Mouse (Mus musculus) myocyte (in vitro differentiated cells): ENCODE results near the gene Cox4i1. TPM values are rescaled to one million over a fixed set of nuclear protein-coding genes. Genes with fewer than 3 reads are reported as not detected.

ENCODE experiments used
- H3K27me3 ChIP-seq: one replicate; pipeline ENCODE4 v1.6.1; 2011; ENCODE audit not compliant: control insufficient read depth, insufficient read depth, insufficient read length
- H3K36me3 ChIP-seq: one replicate; pipeline ENCODE4 v1.6.1; 2011; ENCODE audit not compliant: control insufficient read depth, insufficient read depth
- H3K4me2 ChIP-seq: one replicate; pipeline ENCODE4 v1.6.1; 2011; ENCODE audit warnings: low read depth, control low read depth
- H3K4me3 ChIP-seq: one replicate; pipeline ENCODE4 v1.5.1; 2011; ENCODE audit warnings: mild to moderate bottlenecking, control low read depth, moderate library complexity
- H3K79me2 ChIP-seq: one replicate; pipeline ENCODE4 v1.6.1; 2011; ENCODE audit not compliant: control insufficient read depth, insufficient read depth
- H3ac ChIP-seq: one replicate; pipeline ENCODE4 v1.6.1; 2011; ENCODE audit not compliant: control insufficient read depth, insufficient read length
- CEBPB ChIP-seq: IDR thresholded peaks from 2 replicates; pipeline ENCODE4 v1.6.1; 2011; ENCODE audit warnings: mild to moderate bottlenecking, moderate library complexity; ENCODE audit not compliant: poor library complexity, insufficient read depth, severe bottlenecking
- E2F4 ChIP-seq: IDR thresholded peaks from one replicate; pipeline ENCODE4 v1.6.1; 2011; ENCODE audit warnings: mild to moderate bottlenecking, control low read depth, moderate library complexity; ENCODE audit not compliant: insufficient read depth
- MAX ChIP-seq: IDR thresholded peaks from one replicate; pipeline ENCODE4 v1.6.1; 2011; ENCODE audit warnings: low read depth, mild to moderate bottlenecking, control low read depth
- MYOD1 ChIP-seq, 3 experiments: IDR thresholded peaks; one replicate each; pipeline ENCODE4 v1.6.1; 2011; ENCODE audit warnings: control low read depth in 2 of 3, low read depth in 2 of 3, mild to moderate bottlenecking in 2 of 3, moderate library complexity in 1 of 3; ENCODE audit not compliant: insufficient read length in 2 of 3, control insufficient read depth in 1 of 3
- MYOG ChIP-seq, 3 experiments: IDR thresholded peaks; one replicate each; pipeline ENCODE4 v1.6.1; 2011; ENCODE audit warnings: control low read depth in 2 of 3, low read depth in 2 of 3, mild to moderate bottlenecking in 2 of 3; ENCODE audit not compliant: insufficient read length in 2 of 3, control insufficient read depth in 1 of 3, insufficient read depth in 1 of 3
- POLR2A ChIP-seq: IDR thresholded peaks from one replicate; pipeline ENCODE4 v1.6.1; 2011; ENCODE audit warnings: low read depth, mild to moderate bottlenecking, control low read depth, moderate library complexity; ENCODE audit not compliant: insufficient read length
- POLR2AphosphoS2 ChIP-seq: IDR thresholded peaks from one replicate; pipeline ENCODE4 v1.6.1; 2011; ENCODE audit warnings: low read depth, control low read depth; ENCODE audit not compliant: insufficient read length
- REST ChIP-seq: IDR thresholded peaks from one replicate; pipeline ENCODE4 v1.6.1; 2011; ENCODE audit warnings: mild to moderate bottlenecking, control low read depth, moderate library complexity; ENCODE audit not compliant: insufficient read depth, insufficient read length
- SRF ChIP-seq: IDR thresholded peaks from one replicate; pipeline ENCODE4 v1.6.1; 2011; ENCODE audit warnings: low read depth; ENCODE audit not compliant: control insufficient read depth, insufficient read length
- TCF12 ChIP-seq: IDR thresholded peaks from one replicate; pipeline ENCODE4 v1.6.1; 2011; ENCODE audit warnings: mild to moderate bottlenecking, control low read depth; ENCODE audit not compliant: poor library complexity, insufficient read depth, severe bottlenecking
- TCF3 ChIP-seq: IDR thresholded peaks from one replicate; pipeline ENCODE4 v1.6.1; 2011; ENCODE audit warnings: low read depth, control low read depth; ENCODE audit not compliant: insufficient read length
- USF1 ChIP-seq: IDR thresholded peaks from one replicate; pipeline ENCODE4 v1.6.1; 2011; ENCODE audit warnings: low read depth, mild to moderate bottlenecking, control low read depth, moderate library complexity
- polyA plus RNA-seq: library from polyadenylated mRNA; unstranded; fragments of >200 nt; fragmentation: generic; extraction: Trizol; gene quantifications from one replicate; pipeline ENCODE4 v1.2.1, GENCODE M21; 2012; ENCODE audit warnings: missing spikeins

The Cox4i1 gene
- polyA plus RNA-seq, 1 experiment: 1,903 TPM

DNA sequence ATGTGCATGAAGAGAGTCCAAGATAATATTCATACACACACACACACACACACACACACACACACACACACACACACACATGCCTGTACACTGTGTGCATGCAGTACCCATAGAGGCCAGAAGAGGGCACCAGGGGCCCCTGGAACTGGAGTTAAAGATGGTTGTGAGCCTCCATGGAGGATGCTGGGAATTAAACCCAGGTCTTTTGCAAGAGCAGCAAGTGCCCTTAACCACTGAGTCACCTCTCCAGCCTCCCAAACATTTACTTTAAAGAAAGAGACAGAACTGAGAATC is 29.9 kb downstream of the Cox4i1 start:
- Histone ChIP-seq H3K27me3 (peaks cover 50% of the 10 kb centered on the region), H3K4me2 (no peak overlapping the region)
- TF ChIP-seq USF1 (no peak), POLR2AphosphoS2 (no peak), TCF3 (no peak), MYOG (IDR thresholded peaks at IDR 0.05; ENCODE audit: control insufficient read depth in 1 of 3, insufficient read depth in 1 of 3, insufficient read length in 2 of 3, low read depth in 2 of 3) (no peak), REST (no peak), E2F4 (no peak), CEBPB (no peak), TCF12 (no peak), MYOD1 (IDR thresholded peaks at IDR 0.05; ENCODE audit: control insufficient read depth in 1 of 3, insufficient read length in 2 of 3, low read depth in 2 of 3) (no peak), MAX (no peak), SRF (no peak), POLR2A (no peak)

DNA sequence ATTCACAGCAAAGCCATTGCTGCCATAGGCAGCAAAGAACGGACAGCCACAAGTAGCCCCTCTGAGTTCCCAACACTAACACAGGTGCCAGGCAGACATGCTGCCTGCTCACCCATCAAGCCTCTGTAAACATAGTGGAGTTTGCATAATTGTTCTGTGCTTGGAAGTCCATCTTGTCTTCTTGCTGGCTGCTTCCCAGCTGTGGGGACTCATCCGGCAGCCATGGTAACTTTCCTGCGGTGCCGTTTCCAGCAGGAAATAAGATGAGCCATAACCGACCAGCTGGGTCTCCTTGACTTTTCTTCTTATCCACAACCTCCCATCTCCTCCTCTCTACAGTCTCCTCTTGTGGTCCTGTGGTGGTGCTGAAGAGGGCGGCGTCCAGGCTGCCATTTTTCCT is 30.4 kb downstream of the Cox4i1 start:
- Histone ChIP-seq H3K36me3 (no peaks in the 10 kb centered on the region), H3K4me2 (no peak overlapping the region), H3K27me3 (peaks cover 55% of the 10 kb centered on the region), H3K4me3 (no peak overlapping the region), H3K79me2 (no peaks in the 10 kb centered on the region), H3ac (no peak overlapping the region)
- no peak for TF ChIP-seq MYOD1 (IDR thresholded peaks at IDR 0.05; ENCODE audit: control insufficient read depth in 1 of 3, insufficient read length in 2 of 3, low read depth in 2 of 3)
- no peak for TF ChIP-seq POLR2A
- TF ChIP-seq USF1: no peak
- no peak for TF ChIP-seq MYOG (IDR thresholded peaks at IDR 0.05; ENCODE audit: control insufficient read depth in 1 of 3, insufficient read depth in 1 of 3, insufficient read length in 2 of 3, low read depth in 2 of 3)
- TF ChIP-seq MAX: no peak
- no peak for TF ChIP-seq CEBPB
- TF ChIP-seq REST: no peak
- no peak for TF ChIP-seq TCF12
- TF ChIP-seq E2F4: no peak
- TF ChIP-seq TCF3: no peak
- no peak for TF ChIP-seq POLR2AphosphoS2

More for the DNA sequence above, 29.9 kb downstream of the Cox4i1 start:
- Histone ChIP-seq H3K36me3 (no peaks in the 10 kb centered on the region), H3ac (no peak overlapping the region), H3K79me2 (no peaks in the 10 kb centered on the region), H3K4me3 (no peak overlapping the region)

DNA sequence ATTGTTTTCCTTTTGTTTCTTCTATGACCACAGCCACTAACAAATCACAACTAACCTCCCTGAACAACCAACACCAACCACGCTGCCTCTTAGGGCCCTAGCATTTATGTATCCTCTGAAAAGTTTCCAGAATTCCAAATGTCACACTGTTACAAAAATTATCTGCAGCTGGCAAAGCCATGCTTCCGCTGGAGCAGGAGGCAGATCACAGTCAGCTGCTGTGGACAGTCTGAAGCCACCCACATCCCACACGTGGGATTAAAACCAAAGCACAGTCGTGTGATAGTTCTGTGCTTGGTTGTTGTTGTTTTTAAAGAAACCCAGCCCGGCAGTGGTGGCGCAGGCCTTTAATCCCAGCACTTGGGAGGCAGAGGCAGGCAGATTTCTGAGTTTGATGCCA is 31.1 kb downstream of the Cox4i1 start:
- TF ChIP-seq USF1 (no peak), MYOD1 (IDR thresholded peaks at IDR 0.05; ENCODE audit: control insufficient read depth in 1 of 3, insufficient read length in 2 of 3, low read depth in 2 of 3) (peak in 2 of 3 experiments; percentile 49 to 62)
- Histone ChIP-seq H3K27me3 (peaks cover 59% of the 10 kb centered on the region), H3ac (no peak overlapping the region), H3K79me2 (no peaks in the 10 kb centered on the region), H3K4me2 (no peak overlapping the region), H3K36me3 (no peaks in the 10 kb centered on the region), H3K4me3 (no peak overlapping the region)

DNA sequence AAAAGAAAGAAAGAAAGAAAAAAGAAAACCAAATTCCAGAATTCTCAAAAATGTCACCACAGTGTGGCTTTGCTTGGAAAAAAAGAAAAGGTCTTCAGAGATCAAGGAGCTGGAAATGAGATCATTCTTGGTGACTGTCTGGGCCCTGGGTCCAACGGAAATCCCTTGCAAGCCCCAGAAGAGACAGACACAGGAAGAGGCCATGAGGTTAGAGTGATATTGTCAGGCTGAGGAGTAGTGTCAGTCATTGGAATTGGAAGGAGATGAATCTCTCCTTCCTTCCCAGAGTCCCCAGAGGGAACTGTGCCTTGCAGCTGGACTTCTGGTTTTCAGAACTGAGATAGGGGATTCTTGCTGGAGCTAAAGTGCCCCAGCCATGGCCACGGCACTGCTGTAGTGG is 31.5 kb downstream of the Cox4i1 start:
- H3K27me3 ChIP-seq: peaks cover 59% of the 10 kb centered on the region
- no peak overlapping the region for H3K4me3 ChIP-seq
- no peak for TF ChIP-seq E2F4
- TF ChIP-seq SRF: no peak
- H3K4me2 ChIP-seq: no peak overlapping the region
- no peaks in the 10 kb centered on the region for H3K79me2 ChIP-seq
- no peaks in the 10 kb centered on the region for H3K36me3 ChIP-seq
- H3ac ChIP-seq: no peak overlapping the region

DNA sequence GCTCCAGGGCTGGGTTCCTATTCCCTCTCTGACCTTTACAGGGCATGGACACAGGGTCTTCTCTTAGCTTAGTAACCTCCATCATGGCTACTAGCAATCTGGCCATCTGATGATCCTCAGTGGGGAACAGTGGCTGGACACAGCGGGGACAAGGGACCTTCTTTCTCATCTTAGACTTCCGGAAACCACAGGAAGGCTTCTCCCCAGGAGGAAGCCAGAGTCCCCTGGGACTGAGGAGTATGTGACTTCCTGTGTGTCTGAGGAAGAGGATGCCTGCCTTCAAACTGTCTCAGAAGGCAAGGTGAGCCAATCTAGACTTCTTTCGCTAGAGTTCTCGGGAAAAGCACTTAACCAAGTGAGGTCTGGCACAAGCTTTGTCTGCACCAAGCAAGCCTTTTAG is 32.0 kb downstream of the Cox4i1 start:
- Histone ChIP-seq H3K36me3 (no peaks in the 10 kb centered on the region), H3K79me2 (no peaks in the 10 kb centered on the region), H3ac (no peak overlapping the region), H3K27me3 (peaks cover 59% of the 10 kb centered on the region), H3K4me3 (no peak overlapping the region), H3K4me2 (no peak overlapping the region)
- TF ChIP-seq USF1: no peak
- TF ChIP-seq POLR2AphosphoS2: no peak
- no peak for TF ChIP-seq POLR2A
- TF ChIP-seq CEBPB: no peak
- no peak for TF ChIP-seq SRF
- TF ChIP-seq MYOG (IDR thresholded peaks at IDR 0.05; ENCODE audit: control insufficient read depth in 1 of 3, insufficient read depth in 1 of 3, insufficient read length in 2 of 3, low read depth in 2 of 3): no peak
- no peak for TF ChIP-seq TCF12
- TF ChIP-seq MYOD1 (IDR thresholded peaks at IDR 0.05; ENCODE audit: control insufficient read depth in 1 of 3, insufficient read length in 2 of 3, low read depth in 2 of 3): no peak
- no peak for TF ChIP-seq MAX
- TF ChIP-seq REST: no peak
- TF ChIP-seq E2F4: no peak
- TF ChIP-seq TCF3: no peak
